Mouse (Mus musculus): ENCODE results near the gene Retnlb.
"Not testable (repeated sequence)": the region's sequence is repeated elsewhere in the genome, so short reads cannot be mapped to it uniquely, and the experiment has no call there.

DNA sequence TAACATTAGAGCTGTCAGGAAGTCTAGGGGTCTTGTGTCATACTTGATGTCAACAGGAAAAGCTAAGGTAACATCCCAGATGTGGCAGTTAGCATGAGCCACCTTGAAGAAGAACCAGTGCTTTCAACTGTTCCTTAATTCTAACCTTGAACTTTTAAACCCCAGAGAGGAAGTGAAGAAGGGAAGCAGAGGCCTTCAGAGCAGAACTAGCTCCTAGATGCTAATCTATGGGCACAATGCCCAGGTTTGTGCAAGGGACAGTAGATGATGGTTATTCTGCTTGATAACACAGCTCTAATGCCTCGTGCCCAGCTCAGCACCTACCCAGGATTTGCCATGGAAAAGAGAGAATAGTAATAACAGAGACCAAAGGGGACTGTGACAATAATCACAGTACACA, 17.0 kb downstream of the Retnlb start:
- TF ChIP-seq CTCF, EP300 (IDR thresholded peaks at IDR 0.05; ENCODE audit: low read depth): not testable (repeated sequence)

Measured in liver, postnatal 0 days (tissue).